ENCODE assay signal across 7 mouse cellular contexts in genomic region chr12:3892240-3893059, GRCm38 (mm10).
DNase-seq lines count a peak whose midpoint lies in the region; ATAC-seq and TF ChIP-seq lines count a peak whose summit lies in the region.

No protein-coding gene starts in this region.

- H3K9me3 ChIP-seq in E14TG2a.4 (ENCODE audit: low read length) = no peaks in the 10 kb centered on the region
- H3K9me3 ChIP-seq in forebrain, embryonic 15.5 days = no peaks in the 10 kb centered on the region
- no peaks in the 10 kb centered on the region for H3K9me3 ChIP-seq in neural tube, embryonic 15.5 days (replicated peaks)

- H3K9ac ChIP-seq in forebrain, embryonic 15.5 days (replicated peaks) = peak overlapping the region; percentile 56
- H3K9ac ChIP-seq in neural tube, embryonic 15.5 days (replicated peaks) = 0 out of 2 replicates have a peak overlapping the region, but pooled peaks have one; percentile 32

- peak; percentile 55 for ATAC-seq in forebrain, embryonic 15.5 days (replicated peaks)
- no peak; the same call in 1 of the 2 replicates for ATAC-seq in neural tube, embryonic 15.5 days (ENCODE audit: low FRiP score)

- 5% methylated on average over 15 of the region's 15 CpGs for WGBS in forebrain, embryonic 15.5 days
- WGBS in neural tube, embryonic 15.5 days = 10% methylated on average over 15 of the region's 15 CpGs

- peak overlapping the region; percentile 79 for H3K27ac ChIP-seq in forebrain, embryonic 15.5 days (replicated peaks)
- H3K27ac ChIP-seq in neural tube, embryonic 15.5 days (replicated peaks) = peak overlapping the region; percentile 74

- TF ChIP-seq CTCF in E14TG2a.4 (conservative IDR thresholded peaks at IDR 0.05; ENCODE audit: low read length) = no peak

- DNase-seq in A20 (ENCODE audit: low read depth, low spot score) = peak; percentile 26
- DNase-seq in liver = peak; percentile 43
- DNase-seq in gastrocnemius, postnatal 36 days = no peak
- DNase-seq in ovary, adult 18-20 months (ENCODE audit: low spot score) = no peak

- no peaks in the 10 kb centered on the region; the same call in 1 of the 2 replicates for H3K27me3 ChIP-seq in E14TG2a.4 (ENCODE audit: insufficient read depth, low read length)
- H3K27me3 ChIP-seq in forebrain, embryonic 15.5 days = no peaks in the 10 kb centered on the region
- H3K27me3 ChIP-seq in neural tube, embryonic 15.5 days (replicated peaks) = no peaks in the 10 kb centered on the region

- intact Hi-C loops in gastrocnemius, postnatal 36 days (cut with DNase I) = no loop called here

- H3K36me3 ChIP-seq in E14TG2a.4 (ENCODE audit: insufficient read depth, low read length) = peaks cover 33% of the 10 kb centered on the region
- peaks cover 20% of the 10 kb centered on the region for H3K36me3 ChIP-seq in forebrain, embryonic 15.5 days
- H3K36me3 ChIP-seq in neural tube, embryonic 15.5 days = peaks cover 22% of the 10 kb centered on the region

- peaks cover 94% of the 10 kb centered on the region for H3K4me1 ChIP-seq in E14TG2a.4 (replicated peaks; ENCODE audit: low read depth, low read length)
- H3K4me1 ChIP-seq in forebrain, embryonic 15.5 days = peaks cover 67% of the 10 kb centered on the region
- peaks cover 60% of the 10 kb centered on the region for H3K4me1 ChIP-seq in neural tube, embryonic 15.5 days

- peak overlapping the region; percentile 78 for H3K4me3 ChIP-seq in E14TG2a.4 (replicated peaks; ENCODE audit: low read length)
- H3K4me3 ChIP-seq in forebrain, embryonic 15.5 days = peak overlapping the region; percentile 51
- peak overlapping the region; percentile 41 for H3K4me3 ChIP-seq in neural tube, embryonic 15.5 days (replicated peaks)

- peak overlapping the region; percentile 83 for H3K4me2 ChIP-seq in forebrain, embryonic 15.5 days (replicated peaks)
- peak overlapping the region; percentile 67 for H3K4me2 ChIP-seq in neural tube, embryonic 15.5 days

Comparison
In these comparisons a context has a peak if more than half of its experiments do, and no peak if none do; other contexts are left out.
1. DNase-seq: peak in A20 (single experiment) and liver (single experiment); none in gastrocnemius, postnatal 36 days (0 of 2) and ovary, adult 18-20 months (single experiment).
2. Peak in every context shown above with its lines, with median percentiles within 50 percentile points of each other: H3K4me3 ChIP-seq.